Mouse (Mus musculus): ENCODE measurements at regions not wholly inside any gene's neighbourhood (a gene's known extent, or its start where the extent isn't known, plus 50 kb on each side); places are given as distances from the start of the nearest gene placed in this dataset.

DNA sequence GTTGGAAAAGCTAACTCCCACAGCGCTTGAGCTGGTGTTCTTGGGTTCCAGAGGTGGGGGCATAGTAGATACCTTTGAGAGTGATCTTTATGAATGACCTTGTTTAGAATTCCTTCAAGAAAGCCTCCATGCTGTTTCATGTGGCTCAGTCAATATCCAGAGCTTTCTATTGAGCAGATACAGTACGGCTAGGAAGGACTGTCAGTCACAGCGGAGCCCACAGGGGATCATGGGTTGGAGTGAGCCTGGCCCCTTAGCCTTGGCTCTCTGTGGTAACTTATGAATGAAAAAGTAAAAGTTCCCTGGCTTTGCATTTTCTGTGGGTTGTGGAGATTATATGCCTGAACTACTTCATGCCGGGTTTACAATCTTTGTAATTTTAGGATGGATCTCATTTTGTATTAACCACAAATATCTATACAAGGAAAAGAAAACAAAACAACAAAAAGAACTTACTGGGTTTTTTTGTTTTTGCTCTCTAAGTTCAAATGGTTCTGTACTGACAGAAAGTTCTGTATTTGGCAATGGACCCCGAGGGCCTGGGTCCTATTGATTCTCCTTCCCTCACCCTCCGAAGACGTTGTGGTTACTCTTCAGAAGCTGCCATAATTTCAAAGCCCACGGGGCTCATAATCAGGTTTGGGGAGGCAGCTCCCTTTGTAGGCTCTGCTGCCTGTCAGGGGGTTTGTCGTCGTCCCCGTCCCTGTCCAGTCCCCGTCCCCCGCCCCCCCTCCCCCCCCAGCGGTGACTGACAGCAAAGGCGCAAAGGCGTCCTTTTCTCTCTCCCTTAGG is 117.7 kb upstream of the Tut7 start:
- no peak for TF ChIP-seq CTCF (IDR thresholded peaks at IDR 0.05)
- TF ChIP-seq POLR2A (IDR thresholded peaks at IDR 0.05; ENCODE audit: insufficient read depth, low read depth, low read length) = no peak

Measured in heart, adult 2 months (tissue).